Mouse (Mus musculus) CH12.LX (cell line): ENCODE measurements around the gene Brsk1. TPM values are rescaled to one million over a fixed set of nuclear protein-coding genes. Genes with fewer than 3 reads are reported as not detected.

Source experiments
- DNase-seq: peaks from one replicate; pipeline ENCODE4 v3.0.0-alpha.2; 2013; ENCODE audit errors: extremely low read depth
- H3K27ac ChIP-seq: 2 replicates; pipeline ENCODE4 v1.5.1; 2012; ENCODE audit warnings: low read depth, mild to moderate bottlenecking, control low read depth, moderate library complexity; ENCODE audit not compliant: insufficient read depth
- H3K27me3 ChIP-seq: replicated peaks from 2 replicates; pipeline ENCODE3; 2012; ENCODE audit warnings: inconsistent platforms
- H3K36me3 ChIP-seq, 2 experiments: replicated peaks in 1 of 2; 2 replicates each; pipeline versions ENCODE3 to v1.6.1; 2012; ENCODE audit warnings: inconsistent platforms in 1 of 2, low read length in 1 of 2, mild to moderate bottlenecking in 1 of 2, mixed read lengths in 1 of 2, moderate library complexity in 1 of 2; ENCODE audit not compliant: control insufficient read depth in 1 of 2, insufficient read depth in 1 of 2
- H3K4me1 ChIP-seq, 2 experiments: 2 replicates each; pipeline ENCODE4 v1.6.1; 2012; ENCODE audit warnings: inconsistent platforms in 1 of 2, moderate library complexity in 1 of 2; ENCODE audit not compliant: insufficient read depth in 2 of 2, control insufficient read depth in 1 of 2
- H3K4me2 ChIP-seq: 2 replicates; pipeline ENCODE4 v1.6.1; 2012; ENCODE audit warnings: low read depth, mild to moderate bottlenecking, control low read depth; ENCODE audit not compliant: poor library complexity, insufficient read depth, severe bottlenecking
- H3K4me3 ChIP-seq, 3 experiments: fragments of 150-350 bp in 1 of 3; sonication (generic) in 1 of 3; replicated peaks in 1 of 3; 2 replicates each; pipeline versions ENCODE3 to v1.5.1; 2011 to 2012; ENCODE audit warnings: low read depth in 2 of 3, low read length in 2 of 3, mild to moderate bottlenecking in 2 of 3, moderate library complexity in 2 of 3, control low read depth in 1 of 3, improper control_type of control experiment in 1 of 3, inconsistent platforms in 1 of 3, mixed read lengths in 1 of 3; ENCODE audit not compliant: poor library complexity in 1 of 3
- H3K79me2 ChIP-seq: replicated peaks from 2 replicates; pipeline ENCODE4 v1.6.1; 2012; ENCODE audit warnings: mild to moderate bottlenecking, moderate library complexity; ENCODE audit not compliant: control insufficient read depth, poor library complexity, insufficient read depth, severe bottlenecking; ENCODE audit errors: extremely low read depth
- H3K9ac ChIP-seq: 2 replicates; pipeline ENCODE4 v1.6.1; 2012; ENCODE audit warnings: low read depth, mild to moderate bottlenecking, control low read depth, moderate library complexity; ENCODE audit not compliant: insufficient read depth
- H3K9me3 ChIP-seq: replicated peaks from 2 replicates; pipeline ENCODE3; 2012; ENCODE audit warnings: low read length, inconsistent platforms, mixed read lengths
- BHLHE40 ChIP-seq: IDR thresholded peaks from 2 replicates; pipeline ENCODE4 v1.6.1; 2011; ENCODE audit warnings: mild to moderate bottlenecking, low read depth, low read length, improper control_type of control experiment
- CHD1 ChIP-seq: IDR thresholded peaks from 2 replicates; pipeline ENCODE4 v1.6.1; 2012; ENCODE audit warnings: low read depth, low read length, improper control_type of control experiment, inconsistent platforms
- CHD2 ChIP-seq: IDR thresholded peaks from 2 replicates; pipeline ENCODE4 v1.6.1; 2011; ENCODE audit warnings: low read length, improper control_type of control experiment
- E2F4 ChIP-seq: IDR thresholded peaks from 2 replicates; pipeline ENCODE4 v1.6.1; 2011; ENCODE audit warnings: low read depth, low read length, improper control_type of control experiment; ENCODE audit not compliant: insufficient replicate concordance
- ELF1 ChIP-seq: IDR thresholded peaks from 2 replicates; pipeline ENCODE4 v1.6.1; 2014; ENCODE audit warnings: low read depth, mild to moderate bottlenecking, inconsistent platforms, low read length, improper control_type of control experiment
- IRF4 ChIP-seq: IDR thresholded peaks from 2 replicates; pipeline ENCODE4 v1.6.1; 2014; ENCODE audit warnings: low read depth, mild to moderate bottlenecking, inconsistent platforms, low read length, improper control_type of control experiment
- JUND ChIP-seq: conservative IDR thresholded peaks from 2 replicates; pipeline ENCODE4 v1.6.1; 2011; ENCODE audit warnings: low read depth, low read length, improper control_type of control experiment
- MAFK ChIP-seq: IDR thresholded peaks from 2 replicates; pipeline ENCODE4 v1.6.1; 2011; ENCODE audit warnings: low read length, improper control_type of control experiment; ENCODE audit not compliant: insufficient replicate concordance
- MAX ChIP-seq: IDR thresholded peaks from 2 replicates; pipeline ENCODE4 v1.6.1; 2011; ENCODE audit warnings: low read length, improper control_type of control experiment
- MAZ ChIP-seq: IDR thresholded peaks from 2 replicates; pipeline ENCODE4 v1.6.1; 2012; ENCODE audit warnings: low read depth, mild to moderate bottlenecking, inconsistent platforms, low read length, improper control_type of control experiment, moderate library complexity
- MEF2A ChIP-seq: IDR thresholded peaks from 2 replicates; pipeline ENCODE4 v1.6.1; 2014; ENCODE audit warnings: low read depth, mild to moderate bottlenecking, inconsistent platforms, low read length, improper control_type of control experiment, borderline replicate concordance
- MXI1 ChIP-seq: IDR thresholded peaks from 2 replicates; pipeline ENCODE4 v1.6.1; 2011; ENCODE audit warnings: mild to moderate bottlenecking, low read depth, low read length, improper control_type of control experiment
- POLR2A ChIP-seq: IDR thresholded peaks from 2 replicates; pipeline ENCODE4 v1.6.1; 2011; ENCODE audit warnings: low read depth, mild to moderate bottlenecking, improper control_type of control experiment, low read length
- RAD21 ChIP-seq: IDR thresholded peaks from 2 replicates; pipeline ENCODE4 v1.6.1; 2011; ENCODE audit warnings: low read depth, mild to moderate bottlenecking, low read length, improper control_type of control experiment, moderate library complexity
- RCOR1 ChIP-seq: conservative IDR thresholded peaks from 2 replicates; pipeline ENCODE4 v1.6.1; 2012; ENCODE audit warnings: low read depth, mild to moderate bottlenecking, inconsistent platforms, low read length, improper control_type of control experiment
- SIN3A ChIP-seq: IDR thresholded peaks from 2 replicates; pipeline ENCODE4 v1.6.1; 2012; ENCODE audit warnings: low read length, improper control_type of control experiment, inconsistent platforms
- SMC3 ChIP-seq: IDR thresholded peaks from 2 replicates; pipeline ENCODE4 v1.6.1; 2011; ENCODE audit warnings: low read depth, low read length, improper control_type of control experiment
- TBP ChIP-seq: conservative IDR thresholded peaks from 2 replicates; pipeline ENCODE4 v1.6.1; 2011; ENCODE audit warnings: low read depth, low read length, improper control_type of control experiment
- USF1 ChIP-seq: IDR thresholded peaks from 2 replicates; pipeline ENCODE4 v1.6.1; 2014; ENCODE audit warnings: low read depth, mild to moderate bottlenecking, inconsistent platforms, low read length, improper control_type of control experiment
- ZC3H11A ChIP-seq: IDR thresholded peaks from 2 replicates; pipeline ENCODE4 v1.6.1; 2012; ENCODE audit warnings: low read depth, mild to moderate bottlenecking, inconsistent platforms, low read length, improper control_type of control experiment
- ZNF384 ChIP-seq: IDR thresholded peaks from 2 replicates; pipeline ENCODE4 v1.6.1; 2012; ENCODE audit warnings: low read depth, low read length, improper control_type of control experiment, inconsistent platforms
- dilution Hi-C: fragments of 300-500 bp; cut with MboI; formaldehyde crosslinking; loops from 2 replicates; pipeline ENCODE4 v1.14.3; 2020; ENCODE audit warnings: low sequenced_read_pairs; ENCODE audit not compliant: extremely low pct_unique_long_range_greater_than_20kb, extremely low pct_ligation_motif_present
- in situ Hi-C: fragments of 300-500 bp; cut with MboI; formaldehyde crosslinking; loops from 3 replicates; pipeline ENCODE4 v1.14.3; 2019; ENCODE audit warnings: low sequenced_read_pairs, low pct_ligation_motif_present, low pct_unique_long_range_greater_than_20kb, mixed read lengths
- polyA plus RNA-seq: library from polyadenylated mRNA; unstranded; fragments of >175 nt; gene quantifications from 2 replicates; pipeline ENCODE4 v1.2.1, GENCODE M21; 2012; ENCODE audit warnings: low read depth; ENCODE audit not compliant: insufficient read length
- total RNA-seq, 2 experiments: library from RNA; depleted of rRNA; stranded (reverse); fragments of 300-350 nt in 1 of 2; fragments of >200 nt in 1 of 2; gene quantifications; 2 replicates each; pipeline ENCODE4 v1.2.3; 2012 to 2014

Gene Brsk1
- total and polyA plus RNA-seq, 3 experiments: 0.25 TPM; not detected in 2

DNA sequence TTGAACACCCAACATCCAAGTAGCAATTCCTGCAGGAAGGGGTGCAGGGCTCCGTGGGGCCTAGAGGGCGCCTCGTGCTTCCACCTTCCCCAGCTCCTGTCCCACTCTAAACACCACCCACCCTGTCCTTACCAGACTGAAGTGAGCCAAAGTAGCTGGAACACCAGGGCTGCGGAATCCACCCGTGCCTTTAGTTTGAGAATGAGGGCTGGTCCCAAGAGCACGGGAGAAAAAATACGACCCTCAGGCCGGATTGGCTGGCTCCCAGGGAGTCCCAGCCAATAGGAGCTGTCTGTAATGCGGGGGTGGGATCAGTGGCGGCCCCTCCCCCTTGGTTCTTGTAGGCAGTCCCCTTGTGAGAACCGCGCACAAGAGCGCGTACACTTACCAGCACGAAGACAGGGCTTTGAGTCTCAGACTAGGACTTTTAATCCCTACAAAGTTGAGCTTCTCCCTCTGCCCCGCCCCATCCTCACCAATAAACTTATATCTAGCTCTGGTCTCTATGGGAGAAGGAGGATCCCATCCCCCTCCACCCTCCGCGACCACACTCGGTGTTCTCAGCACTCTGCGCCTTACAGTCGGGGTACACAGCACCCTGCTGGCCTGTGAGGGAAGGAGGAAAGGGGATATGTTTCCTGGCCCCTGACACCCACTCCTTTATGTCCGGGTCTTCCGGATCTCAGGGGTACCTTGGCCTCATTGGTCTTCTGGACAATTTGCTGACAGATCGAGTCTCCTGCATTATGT, 62.6 kb downstream of the Brsk1 start, which contains the start of gene Cox6b2:
TSS of gene Cox6b2 (minus strand) at position 274 of the 750 bp plus-strand sequence.
- H3K27ac ChIP-seq: no peak within 1 kb of the TSS
- H3K27me3 ChIP-seq: no peaks in the 10 kb centered on the region
- no peak within 1 kb of the TSS for H3K4me2 ChIP-seq
- peaks cover 0 to 30% of the 10 kb centered on the region in 2 experiments for H3K36me3 ChIP-seq
- H3K9ac ChIP-seq: no peak within 1 kb of the TSS
- no peak within 1 kb of the TSS for H3K4me3 ChIP-seq
- in situ Hi-C loops: no loop called here
- DNase-seq: no peak
- TF ChIP-seq MXI1 (no peak), MAZ (no peak), RCOR1 (no peak), MAFK (no peak), MEF2A (no peak), POLR2A (no peak), E2F4 (no peak), RAD21 (no peak), MAX (no peak), TBP (no peak), ZC3H11A (no peak), ELF1 (no peak), CHD1 (no peak), CHD2 (no peak), IRF4 (no peak)
- dilution Hi-C loops: no loop called here
- H3K4me1 ChIP-seq: 0 out of 4 replicates have a peak, but pooled peaks cover 0 to 4% of the 10 kb centered on the region in 2 experiments
- H3K79me2 ChIP-seq: no peaks in the 10 kb centered on the region
- H3K9me3 ChIP-seq: no peaks in the 10 kb centered on the region

GRCm38 (mm10) chr7:4759670-4760069, 69.3 kb downstream of the Brsk1 start:
- Histone ChIP-seq H3K27me3 (peaks cover 2% of the 10 kb centered on the region), H3K4me1 (no peaks in the 10 kb centered on the region; a peak in 1 of 4 replicates), H3K79me2 (no peaks in the 10 kb centered on the region), H3K9me3 (no peaks in the 10 kb centered on the region), H3K9ac (no peak overlapping the region), H3K4me3 (no peak overlapping the region), H3K36me3 (no peaks in the 10 kb centered on the region), H3K27ac (no peak overlapping the region), H3K4me2 (no peak overlapping the region)
- no peak for DNase-seq
- no peak for TF ChIP-seq SIN3A
- TF ChIP-seq SMC3: no peak
- no peak for TF ChIP-seq MAZ
- no peak for TF ChIP-seq JUND
- TF ChIP-seq POLR2A: no peak
- no peak for TF ChIP-seq BHLHE40
- TF ChIP-seq USF1: no peak
- TF ChIP-seq ZNF384: no peak
- TF ChIP-seq E2F4: no peak
- dilution Hi-C loops (no loop called here), in situ Hi-C loops (no loop called here)
